ENCODE assay signal across 11 mouse cellular contexts in genomic region chr13:8866612-8867011, GRCm38 (mm10). TPM values are rescaled to one million over a fixed set of nuclear protein-coding genes. Genes with fewer than 3 reads are reported as not detected.
DNase-seq lines count a peak whose midpoint lies in the region; ATAC-seq and TF ChIP-seq lines count a peak whose summit lies in the region.
"Had no signal": no experiment of that assay in that cellular context is flagged by ENCODE, and none has a peak within 500 bp of the region (broad histone marks: within the 10 kb centered on the region; RNA-seq: fewer than 3 reads in every experiment).

No protein-coding gene starts in this region.

- intact Hi-C loops in gastrocnemius, postnatal 14 days (cut with DNase I; ENCODE audit: low total_unique reads): no loop called here
- intact Hi-C loops in heart, postnatal 10 days (cut with DNase I): loop anchor here (5.0 kb wide), 1 partner anchor 226 kb away; the partner anchor contains the start of gene Larp4b

- DNase-seq in gastrocnemius, postnatal 25 days: peak; percentile 21
- no peak for DNase-seq in gastrocnemius, postnatal 14 days
- peak; percentile 3 for DNase-seq in adrenal gland, postnatal 25 days
- DNase-seq in heart, postnatal 10 days: peak; percentile 26 to 29
- peak; percentile 56 for DNase-seq in lung, postnatal 0 days (ENCODE audit: low spot score)
- no peak for DNase-seq in cerebellum, postnatal 25 days
- no peak for DNase-seq in urinary bladder, postnatal 14 days (ENCODE audit: low spot score)
- no peak for DNase-seq in thymus, adult 18-20 months
- DNase-seq: cerebellum, adult 2 months had no signal

- H3K4me1 ChIP-seq in lung, postnatal 0 days (ENCODE audit: insufficient read depth, low read depth, low read length): peaks cover 3% of the 10 kb centered on the region; the same call in 1 of the 2 replicates

- H3K4me3 ChIP-seq in lung, postnatal 0 days (ENCODE audit: low read depth, low read length): no peak overlapping the region
- H3K4me3 ChIP-seq: intestine, embryonic 15.5 days; stomach, embryonic 15.5 days had no signal

- H3K4me2 ChIP-seq in lung, postnatal 0 days (replicated peaks; ENCODE audit: low read depth, low read length): no peak overlapping the region
- H3K4me2 ChIP-seq: intestine, embryonic 15.5 days; stomach, embryonic 15.5 days had no signal

- TF ChIP-seq CTCF in lung, postnatal 0 days (IDR thresholded peaks at IDR 0.05): no peak

- H3K9me3 ChIP-seq in lung, postnatal 0 days (ENCODE audit: low read length): no peaks in the 10 kb centered on the region
- H3K9me3 ChIP-seq: intestine, embryonic 15.5 days; stomach, embryonic 15.5 days had no signal

- H3K9ac ChIP-seq in lung, postnatal 0 days (replicated peaks; ENCODE audit: low read depth): no peak overlapping the region
- H3K9ac ChIP-seq: intestine, embryonic 15.5 days; stomach, embryonic 15.5 days had no signal

- 57% methylated on average over 7 of the region's 7 CpGs for WGBS in lung, postnatal 0 days

- H3K36me3 ChIP-seq in lung, postnatal 0 days (ENCODE audit: insufficient read depth, low read length): no peaks in the 10 kb centered on the region
- H3K36me3 ChIP-seq: intestine, embryonic 15.5 days; stomach, embryonic 15.5 days had no signal

- TF ChIP-seq EP300 in lung, postnatal 0 days (IDR thresholded peaks at IDR 0.05): peak; percentile 83

- H3K27ac ChIP-seq in lung, postnatal 0 days (ENCODE audit: low read length): peak overlapping the region; percentile 64
- H3K27ac ChIP-seq: intestine, embryonic 15.5 days; stomach, embryonic 15.5 days had no signal

- ATAC-seq in lung, postnatal 0 days: peak; percentile 19
- ATAC-seq: intestine, embryonic 15.5 days had no signal

- H3K27me3 ChIP-seq in lung, postnatal 0 days (replicated peaks; ENCODE audit: insufficient read depth, low read length): no peaks in the 10 kb centered on the region
- H3K27me3 ChIP-seq: intestine, embryonic 15.5 days; stomach, embryonic 15.5 days had no signal

RNA-seq across cellular contexts. Expression of gene Wdr37, which starts 5.1 kb away (rescaled TPM):
- total RNA-seq in gastrocnemius, postnatal 25 days (2021): 10 to 100 TPM; 24.7 to 33.0 TPM
- total RNA-seq in gastrocnemius, postnatal 14 days (2021): 10 to 100 TPM; 25.6 to 34.8 TPM
- 43.0 and 51.0 TPM in 2 replicates for total RNA-seq in adrenal gland, postnatal 25 days (2021)
- 10 to 100 TPM; 39.0 to 39.8 TPM for total RNA-seq in heart, postnatal 10 days (2021)
- 14.4 and 15.0 TPM in 2 replicates for polyA plus RNA-seq in lung, postnatal 0 days (2015; fragmentation: Nextera tagmentation; extraction: Ambion mirVana)

RNA-seq across cellular contexts. Expression of gene Idi1, which starts 18.7 kb away (rescaled TPM):
- total RNA-seq in gastrocnemius, postnatal 25 days (2021): 1 to 10 TPM; 4.5 to 5.3 TPM
- 1 to 10 TPM; 4.7 to 9.1 TPM for total RNA-seq in gastrocnemius, postnatal 14 days (2021)
- 258 and 343 TPM in 2 replicates for total RNA-seq in adrenal gland, postnatal 25 days (2021)
- 1 to 10 TPM; 7.9 TPM for total RNA-seq in heart, postnatal 10 days (2021)
- 63.6 and 73.2 TPM in 2 replicates for polyA plus RNA-seq in lung, postnatal 0 days (2015; fragmentation: Nextera tagmentation; extraction: Ambion mirVana)

Comparison
In these comparisons a context has a peak if more than half of its experiments do, and no peak if none do; other contexts are left out.
1. DNase-seq: peak in gastrocnemius, postnatal 25 days (single experiment), adrenal gland, postnatal 25 days (single experiment), heart, postnatal 10 days (2 of 2) and lung, postnatal 0 days (single experiment); none in gastrocnemius, postnatal 14 days (single experiment), cerebellum, postnatal 25 days (0 of 2), urinary bladder, postnatal 14 days (single experiment) and thymus, adult 18-20 months (0 of 2).
2. RNA of gene Idi1, which starts 18.7 kb away (total RNA-seq): 258 to 343 TPM in adrenal gland, postnatal 25 days; 4.7 to 9.1 TPM in gastrocnemius, postnatal 14 days, 7.9 TPM in heart, postnatal 10 days and 4.5 to 5.3 TPM in gastrocnemius, postnatal 25 days; every median in the first group is over 10 times any median in the second.